Mouse (Mus musculus) MEL (cell line): ENCODE results near the gene Sipa1l3. TPM values are rescaled to one million over a fixed set of nuclear protein-coding genes. Genes with fewer than 3 reads are reported as not detected.

Source experiments
- DNase-seq: peaks from one replicate; pipeline ENCODE4 v3.0.0; 2011; ENCODE audit warnings: low read depth, low spot score
- H3K27ac ChIP-seq: 2 replicates; pipeline ENCODE4 v1.5.1; 2012; ENCODE audit warnings: low read depth, mild to moderate bottlenecking, control low read depth, low read length, moderate library complexity; ENCODE audit not compliant: control insufficient read depth
- H3K27me3 ChIP-seq, 2 experiments: fragments of 150-350 bp in 1 of 2; sonication (generic) in 1 of 2; 2 replicates each; pipeline ENCODE4 v1.6.1; 2012; ENCODE audit warnings: low read length in 2 of 2, mild to moderate bottlenecking in 2 of 2, improper control_type of control experiment in 1 of 2, moderate library complexity in 1 of 2; ENCODE audit not compliant: insufficient read depth in 2 of 2, control insufficient read depth in 1 of 2
- H3K36me3 ChIP-seq, 2 experiments: 2 replicates each; pipeline ENCODE4 v1.6.1; 2012 to 2014; ENCODE audit warnings: low read length in 2 of 2, improper control_type of control experiment in 1 of 2, inconsistent platforms in 1 of 2, mild to moderate bottlenecking in 1 of 2; ENCODE audit not compliant: insufficient read depth in 2 of 2, control insufficient read depth in 1 of 2
- H3K4me1 ChIP-seq, 2 experiments: fragments of 150-350 bp in 1 of 2; sonication (generic) in 1 of 2; 2 replicates each; pipeline ENCODE4 v1.6.1; 2012; ENCODE audit warnings: low read length in 2 of 2, improper control_type of control experiment in 1 of 2, mild to moderate bottlenecking in 1 of 2; ENCODE audit not compliant: insufficient read depth in 2 of 2, control insufficient read depth in 1 of 2
- H3K4me3 ChIP-seq, 2 experiments: fragments of 150-350 bp in 1 of 2; sonication (generic) in 1 of 2; 2 replicates each; pipeline ENCODE4 v1.5.1; 2012; ENCODE audit warnings: low read depth in 2 of 2, low read length in 2 of 2, mild to moderate bottlenecking in 2 of 2, moderate library complexity in 2 of 2, control low read depth in 1 of 2, improper control_type of control experiment in 1 of 2; ENCODE audit not compliant: control insufficient read depth in 1 of 2, insufficient read depth in 1 of 2
- H3K79me2 ChIP-seq: 2 replicates; pipeline ENCODE4 v1.6.1; 2012; ENCODE audit warnings: mild to moderate bottlenecking, low read length, moderate library complexity; ENCODE audit not compliant: control insufficient read depth, poor library complexity, insufficient read depth
- H3K9ac ChIP-seq: 2 replicates; pipeline ENCODE4 v1.6.1; 2012; ENCODE audit warnings: low read depth, mild to moderate bottlenecking, control low read depth, low read length, moderate library complexity; ENCODE audit not compliant: control insufficient read depth, poor library complexity, severe bottlenecking
- H3K9me3 ChIP-seq: fragments of 150-350 bp; sonication (generic); replicated peaks from 2 replicates; pipeline ENCODE4 v1.6.1; 2012; ENCODE audit warnings: mild to moderate bottlenecking, low read length, improper control_type of control experiment, moderate library complexity; ENCODE audit not compliant: insufficient read depth
- E2F4 ChIP-seq: IDR thresholded peaks from 2 replicates; pipeline ENCODE4 v1.6.1; 2011; ENCODE audit warnings: low read depth, low read length, improper control_type of control experiment, borderline replicate concordance
- ETS1 ChIP-seq: IDR thresholded peaks from 2 replicates; pipeline ENCODE4 v1.6.1; 2012; ENCODE audit warnings: low read depth, mild to moderate bottlenecking, inconsistent platforms, low read length, improper control_type of control experiment, moderate library complexity
- GATA1 ChIP-seq: IDR thresholded peaks from 2 replicates; pipeline ENCODE4 v1.6.1; 2011; ENCODE audit warnings: low read depth, low read length, improper control_type of control experiment
- HCFC1 ChIP-seq: IDR thresholded peaks from 2 replicates; pipeline ENCODE4 v1.6.1; 2012; ENCODE audit warnings: low read depth, mild to moderate bottlenecking, inconsistent platforms, low read length, improper control_type of control experiment, moderate library complexity
- JUND ChIP-seq: IDR thresholded peaks from 2 replicates; pipeline ENCODE4 v1.6.1; 2011; ENCODE audit warnings: low read depth, mild to moderate bottlenecking, improper control_type of control experiment, low read length
- KAT2A ChIP-seq: conservative IDR thresholded peaks from 2 replicates; pipeline ENCODE4 v1.6.1; 2012; ENCODE audit warnings: low read depth, low read length, improper control_type of control experiment, inconsistent platforms
- MAZ ChIP-seq: IDR thresholded peaks from 2 replicates; pipeline ENCODE4 v1.6.1; 2012; ENCODE audit warnings: low read depth, mild to moderate bottlenecking, inconsistent platforms, low read length, improper control_type of control experiment
- POLR2A ChIP-seq, 2 experiments: IDR thresholded peaks; 2 replicates each; pipeline ENCODE4 v1.6.1; 2011 to 2012; ENCODE audit warnings: low read length in 2 of 2, mild to moderate bottlenecking in 2 of 2, control low read depth in 1 of 2, improper control_type of control experiment in 1 of 2, low read depth in 1 of 2, moderate library complexity in 1 of 2; ENCODE audit not compliant: control insufficient read depth in 1 of 2, insufficient read depth in 1 of 2, poor library complexity in 1 of 2
- POLR2AphosphoS2 ChIP-seq: IDR thresholded peaks from 2 replicates; pipeline ENCODE4 v1.6.1; 2011; ENCODE audit warnings: low read length, improper control_type of control experiment
- RCOR1 ChIP-seq: IDR thresholded peaks from 2 replicates; pipeline ENCODE4 v1.6.1; 2012; ENCODE audit warnings: low read depth, mild to moderate bottlenecking, inconsistent platforms, low read length, improper control_type of control experiment
- SIN3A ChIP-seq: IDR thresholded peaks from 2 replicates; pipeline ENCODE4 v1.6.1; 2012; ENCODE audit warnings: low read length, improper control_type of control experiment, inconsistent platforms
- TAL1 ChIP-seq: IDR thresholded peaks from 2 replicates; pipeline ENCODE4 v1.6.1; 2012; ENCODE audit warnings: mild to moderate bottlenecking, inconsistent platforms, low read length, moderate library complexity, mixed read lengths
- TCF12 ChIP-seq: IDR thresholded peaks from 2 replicates; pipeline ENCODE4 v1.6.1; 2014; ENCODE audit warnings: low read depth, mild to moderate bottlenecking, inconsistent platforms, low read length, improper control_type of control experiment, moderate library complexity
- USF2 ChIP-seq, 2 experiments: IDR thresholded peaks; 2 replicates each; pipeline ENCODE4 v1.6.1; 2011 to 2012; ENCODE audit warnings: improper control_type of control experiment in 2 of 2, low read length in 2 of 2, borderline replicate concordance in 1 of 2, inconsistent platforms in 1 of 2, low read depth in 1 of 2, mild to moderate bottlenecking in 1 of 2; ENCODE audit not compliant: insufficient read depth in 1 of 2
- ZC3H11A ChIP-seq: IDR thresholded peaks from 2 replicates; pipeline ENCODE4 v1.6.1; 2012; ENCODE audit warnings: low read depth, mild to moderate bottlenecking, inconsistent platforms, low read length, improper control_type of control experiment
- ZMIZ1 ChIP-seq: IDR thresholded peaks from 2 replicates; pipeline ENCODE4 v1.6.1; 2012; ENCODE audit warnings: low read depth, mild to moderate bottlenecking, inconsistent platforms, low read length, improper control_type of control experiment, moderate library complexity
- ZNF384 ChIP-seq: IDR thresholded peaks from 2 replicates; pipeline ENCODE4 v1.6.1; 2012; ENCODE audit warnings: low read depth, mild to moderate bottlenecking, inconsistent platforms, low read length, improper control_type of control experiment
- polyA plus RNA-seq, 2 experiments: library from polyadenylated mRNA; stranded (reverse) in 1 of 2; unstranded in 1 of 2; fragments of >175 nt in 1 of 2; fragments of >200 nt in 1 of 2; gene quantifications; 2 replicates each; pipeline versions ENCODE4 v1.2.1 to v1.2.4; 2012; ENCODE audit warnings: low replicate concordance in 2 of 2, low read depth in 1 of 2; ENCODE audit not compliant: insufficient read length in 2 of 2, insufficient read depth in 1 of 2, missing spikeins in 1 of 2
- total RNA-seq: library from RNA; depleted of rRNA; stranded (reverse); fragments of 300-350 nt; gene quantifications from 2 replicates; pipeline ENCODE4 v1.2.3, GENCODE M21; 2012

Gene Sipa1l3
- total and polyA plus RNA-seq, 3 experiments, result 14.9 to 49.4 TPM; not detected in 1

- peaks cover 5% of the 10 kb centered on the region for H3K79me2 ChIP-seq
- no peak overlapping the region for H3K27ac ChIP-seq
- H3K9ac ChIP-seq, result no peak overlapping the region
- peaks cover 3 to 13% of the 10 kb centered on the region in 2 experiments; a peak in 3 of 4 replicates for H3K4me1 ChIP-seq
- no peak for TF ChIP-seq ETS1
- TF ChIP-seq ZNF384, result peak; percentile 31; the same call in 1 of the 2 replicates
- no peak overlapping the region for H3K4me3 ChIP-seq
- DNase-seq, result no peak
- H3K9me3 ChIP-seq, result no peaks in the 10 kb centered on the region
- H3K36me3 ChIP-seq, result peaks cover 0 to 8% of the 10 kb centered on the region in 2 experiments; a peak in 2 of 4 replicates
- no peaks in the 10 kb centered on the region for H3K27me3 ChIP-seq
Observed at GRCm38 (mm10) chr7:29346212-29346611, 172.2 kb downstream of the Sipa1l3 start.

GRCm38 (mm10) chr7:29345534-29345933, 172.9 kb downstream of the Sipa1l3 start:
- TF ChIP-seq JUND (no peak), ZMIZ1 (no peak), ZC3H11A (no peak), E2F4 (no peak), USF2 (IDR thresholded peaks at IDR 0.05; ENCODE audit: borderline replicate concordance in 1 of 2, insufficient read depth in 1 of 2, low read depth in 1 of 2, low read length in 2 of 2) (no peak), ZNF384 (no peak), TCF12 (no peak), MAZ (no peak), GATA1 (no peak), POLR2A (IDR thresholded peaks at IDR 0.05; ENCODE audit: control insufficient read depth in 1 of 2, insufficient read depth in 1 of 2, low read depth in 1 of 2, low read length in 2 of 2, poor library complexity in 1 of 2) (no peak), HCFC1 (no peak), TAL1 (no peak), POLR2AphosphoS2 (no peak), RCOR1 (no peak), KAT2A (no peak), SIN3A (no peak)
- H3K36me3 ChIP-seq, result peaks cover 0 to 12% of the 10 kb centered on the region in 2 experiments; a peak in 2 of 4 replicates
- no peaks in the 10 kb centered on the region for H3K9me3 ChIP-seq
- H3K79me2 ChIP-seq, result peaks cover 11% of the 10 kb centered on the region
- H3K27me3 ChIP-seq, result no peaks in the 10 kb centered on the region
- no peak for DNase-seq
- H3K27ac ChIP-seq, result no peak overlapping the region
- no peak overlapping the region for H3K9ac ChIP-seq
- no peak overlapping the region for H3K4me3 ChIP-seq
- peaks cover 3 to 20% of the 10 kb centered on the region in 2 experiments; a peak in 3 of 4 replicates for H3K4me1 ChIP-seq
